Mouse (Mus musculus) heart, adult 2 months (tissue): ENCODE results near the gene Tmem107. TPM values are rescaled to one million over a fixed set of nuclear protein-coding genes. Genes with fewer than 3 reads are reported as not detected.
"Not testable (repeated sequence)": the region's sequence is repeated elsewhere in the genome, so short reads cannot be mapped to it uniquely, and the experiment has no call there.

Experiments used
- DNase-seq, 2 experiments: peaks; one replicate each; pipeline ENCODE4 v3.0.0; 2021
- H3K27ac ChIP-seq: fragments of 200-600 bp; 2 replicates; pipeline ENCODE4 v1.8.1; 2022
- H3K27me3 ChIP-seq: fragments of 200-500 bp; 2 replicates; pipeline ENCODE4 v1.6.1; 2012; ENCODE audit warnings: mild to moderate bottlenecking, low read length, inconsistent platforms, mixed read lengths; ENCODE audit not compliant: control insufficient read depth, insufficient read depth
- H3K36me3 ChIP-seq: fragments of 200-500 bp; 2 replicates; pipeline ENCODE4 v1.6.1; 2012; ENCODE audit warnings: low read length, inconsistent platforms; ENCODE audit not compliant: control insufficient read depth, insufficient read depth
- H3K4me1 ChIP-seq: fragments of 200-500 bp; 2 replicates; pipeline ENCODE4 v1.6.1; 2011; ENCODE audit warnings: low read length; ENCODE audit not compliant: control insufficient read depth, insufficient read depth
- H3K4me3 ChIP-seq: fragments of 200-600 bp; 2 replicates; pipeline ENCODE4 v1.8.1; 2022
- H3K79me2 ChIP-seq: fragments of 200-500 bp; replicated peaks from 2 replicates; pipeline ENCODE4 v1.6.1; 2012; ENCODE audit warnings: mild to moderate bottlenecking, inconsistent platforms, low read length, moderate library complexity, mixed read lengths; ENCODE audit not compliant: control insufficient read depth, insufficient read depth
- H3K9ac ChIP-seq: fragments of 200-500 bp; 2 replicates; pipeline ENCODE4 v1.6.1; 2012; ENCODE audit warnings: low read depth, mild to moderate bottlenecking, control low read depth, inconsistent platforms, low read length, mixed read lengths
- CTCF ChIP-seq: fragments of 200-600 bp; IDR thresholded peaks from 2 replicates; pipeline ENCODE4 v1.8.1; 2022; ENCODE audit warnings: antibody characterized with exemption, mild to moderate bottlenecking, moderate library complexity
- EP300 ChIP-seq: fragments of 200-500 bp; IDR thresholded peaks from 2 replicates; pipeline ENCODE4 v1.6.1; 2011; ENCODE audit warnings: low read depth, low read length, control low read depth; ENCODE audit not compliant: insufficient read depth
- POLR2A ChIP-seq: fragments of 200-500 bp; IDR thresholded peaks from 2 replicates; pipeline ENCODE4 v1.6.1; 2011; ENCODE audit warnings: mild to moderate bottlenecking, low read depth, low read length, control low read depth; ENCODE audit not compliant: insufficient read depth
- WGBS: fragments of 180-500 bp; shearing (Covaris S2); methylation state at CpG from one replicate; pipeline ENCODE4 v1.1.7; 2018; 5-methylcytosine and 5-hydroxymethylcytosine counted together
- intact Hi-C: fragments of 180-260 bp; cut with DNase I; formaldehyde crosslinking; loops from one replicate; pipeline ENCODE4 v1.15.1; 2025
- polyA plus RNA-seq: library from polyadenylated mRNA; depleted of rRNA; stranded (reverse); fragments of >200 nt; gene quantifications from 2 replicates; pipeline ENCODE4 v1.2.3, GENCODE M21; 2012
- total RNA-seq, 2 experiments: library from RNA; stranded (reverse); gene quantifications; 2 replicates each; pipeline ENCODE4 v1.2.3; 2021

Tmem107 gene
- total and polyA plus RNA-seq, 3 experiments: 5.6 to 15.9 (median 6.6) TPM

GRCm38 (mm10) chr11:69091566-69092385 is 21.2 kb downstream of the Tmem107 start:
- Histone ChIP-seq H3K27ac (peak overlapping the region; percentile 24; the same call in 1 of the 2 replicates), H3K9ac (no peak overlapping the region), H3K4me3 (no peak overlapping the region), H3K79me2 (peaks cover 7% of the 10 kb centered on the region), H3K4me1 (peaks cover 8% of the 10 kb centered on the region), H3K27me3 (no peaks in the 10 kb centered on the region), H3K36me3 (peaks cover 5% of the 10 kb centered on the region)
- WGBS: 54% methylated on average over 7 of the region's 7 CpGs
- no peak for DNase-seq
- no peak for TF ChIP-seq CTCF
- no peak for TF ChIP-seq POLR2A
- no peak for TF ChIP-seq EP300
- intact Hi-C loops: loop anchor here (1.0 kb wide), 2 partner anchors 24 to 27 kb away; no protein-coding TSS in a partner anchor

GRCm38 (mm10) chr11:69092386-69092751 is 21.8 kb downstream of the Tmem107 start:
- peak overlapping the region; percentile 24 for H3K27ac ChIP-seq
- 2% methylated on average over 3 of the region's 3 CpGs for WGBS
- H3K4me3 ChIP-seq: no peak overlapping the region
- DNase-seq: peak; percentile 85 to 93
- peaks cover 7% of the 10 kb centered on the region for H3K79me2 ChIP-seq
- peaks cover 5% of the 10 kb centered on the region for H3K36me3 ChIP-seq
- intact Hi-C loops: loop anchor here (1.0 kb wide), 1 partner anchor 26 kb away; no protein-coding TSS in a partner anchor
- peaks cover 8% of the 10 kb centered on the region for H3K4me1 ChIP-seq
- H3K9ac ChIP-seq: no peak overlapping the region
- peak; percentile 28; the same call in 1 of the 2 replicates for TF ChIP-seq EP300
- TF ChIP-seq POLR2A: 0 out of 2 replicates have a peak, but pooled peaks have one; percentile 12
- peak; percentile 96 for TF ChIP-seq CTCF
- H3K27me3 ChIP-seq: no peaks in the 10 kb centered on the region

GRCm38 (mm10) chr11:69092871-69093270 is 22.3 kb downstream of the Tmem107 start:
- H3K36me3 ChIP-seq: peaks cover 6% of the 10 kb centered on the region
- no peak overlapping the region for H3K9ac ChIP-seq
- no peaks in the 10 kb centered on the region for H3K27me3 ChIP-seq
- WGBS: 87% methylated on average over 4 of the region's 4 CpGs
- H3K4me3 ChIP-seq: no peak overlapping the region
- intact Hi-C loops: loop anchor here (1.0 kb wide), 1 partner anchor 25 kb away; no protein-coding TSS in a partner anchor
- TF ChIP-seq POLR2A (no peak), EP300 (no peak), CTCF (no peak)
- H3K27ac ChIP-seq: peak overlapping the region; percentile 20
- H3K4me1 ChIP-seq: peaks cover 10% of the 10 kb centered on the region
- H3K79me2 ChIP-seq: peaks cover 7% of the 10 kb centered on the region
- DNase-seq: no peak

GRCm38 (mm10) chr11:69093856-69094255 is 23.2 kb downstream of the Tmem107 start:
- WGBS: 86% methylated on average over 7 of the region's 7 CpGs
- Histone ChIP-seq H3K4me1 (peaks cover 16% of the 10 kb centered on the region), H3K27ac (peak overlapping the region; percentile 99)
- DNase-seq, H3K79me2 ChIP-seq, H3K27me3 ChIP-seq, H3K4me3 ChIP-seq, intact Hi-C loops, H3K36me3 ChIP-seq, H3K9ac ChIP-seq: not testable (repeated sequence)
- TF ChIP-seq CTCF: peak; percentile 19; the same call in 1 of the 2 replicates

GRCm38 (mm10) chr11:69094697-69095429 is 24.3 kb downstream of the Tmem107 start, which contains the start of gene Per1:
Gene Per1, plus strand, starts transcription at chr11:69095217.
- no peaks in the 10 kb centered on the region for H3K79me2 ChIP-seq
- peak within 1 kb of the TSS; percentile 99 for H3K27ac ChIP-seq
- H3K4me1 ChIP-seq: peaks cover 10% of the 10 kb centered on the region
- intact Hi-C loops: loop anchor here (5.0 kb wide), 1 partner anchor 138 kb away; the partner anchor contains the start of gene Arhgef15
- H3K27me3 ChIP-seq: no peaks in the 10 kb centered on the region
- DNase-seq: peak; percentile 96 to 100
- H3K9ac ChIP-seq: peak within 1 kb of the TSS; percentile 81
- peak; percentile 100 for TF ChIP-seq POLR2A
- TF ChIP-seq EP300: peak; percentile 100
- no peak for TF ChIP-seq CTCF
- under 1% methylated on average over 37 of the region's 37 CpGs for WGBS
- peaks cover 7% of the 10 kb centered on the region for H3K36me3 ChIP-seq
- H3K4me3 ChIP-seq: peak within 1 kb of the TSS; percentile 67
